Mouse (Mus musculus): ENCODE measurements around the gene Hs3st4.

- no peak for TF ChIP-seq CTCF (IDR thresholded peaks at IDR 0.05; ENCODE audit: borderline replicate concordance, insufficient read depth, low read depth, low read length)
- no peak for TF ChIP-seq POLR2A (IDR thresholded peaks at IDR 0.05; ENCODE audit: borderline replicate concordance, insufficient read depth, low read length)
Observed at GRCm38 (mm10) chr7:124171992-124172391, 189.3 kb downstream of the Hs3st4 start.
